Mouse (Mus musculus): Measurements from ENCODE around the gene Med4. TPM values are rescaled to one million over a fixed set of nuclear protein-coding genes. Genes with fewer than 3 reads are reported as not detected.
"Not testable (repeated sequence)": the region's sequence is repeated elsewhere in the genome, so short reads cannot be mapped to it uniquely, and the experiment has no call there.

Med4 gene
- polyA plus RNA-seq, 1 experiment from 2014 or later = 55.5 TPM

- Histone ChIP-seq H3K36me3 (ENCODE audit: control insufficient read depth, insufficient read depth) (no peaks in the 10 kb centered on the region; the same call in 1 of the 2 replicates), H3K4me3 (ENCODE audit: low read length) (no peak overlapping the region), H3K4me2 (ENCODE audit: low read depth, low read length) (no peak overlapping the region), H3K9ac (ENCODE audit: low read length) (no peak overlapping the region), H3K9me3 (replicated peaks; ENCODE audit: control insufficient read depth, low read length) (no peaks in the 10 kb centered on the region), H3K27me3 (ENCODE audit: control insufficient read depth, insufficient read depth, low read length) (no peaks in the 10 kb centered on the region), H3K27ac (ENCODE audit: low read length) (no peak overlapping the region), H3K4me1 (ENCODE audit: control insufficient read depth, insufficient read depth, low read length) (peaks cover 9% of the 10 kb centered on the region)
- 84% methylated on average over 6 of the region's 6 CpGs for WGBS
- no peak for ATAC-seq (replicated peaks; ENCODE audit: extremely low read depth, insufficient read depth, low FRiP score)
Measured at GRCm38 (mm10) chr14:73508630-73509395, 1.0 kb upstream of the Med4 start.

GRCm38 (mm10) chr14:73524136-73524535 is 14.3 kb downstream of the Med4 start:
- H3K27me3 ChIP-seq (ENCODE audit: control insufficient read depth, insufficient read depth, low read length) = no peaks in the 10 kb centered on the region
- no peaks in the 10 kb centered on the region for H3K4me1 ChIP-seq (ENCODE audit: control insufficient read depth, insufficient read depth, low read length)
- peak overlapping the region; percentile 66; the same call in 1 of the 2 replicates for H3K9ac ChIP-seq (ENCODE audit: low read length)
- no peaks in the 10 kb centered on the region for H3K36me3 ChIP-seq (ENCODE audit: control insufficient read depth, insufficient read depth)
- 64% methylated on average over 3 of the region's 3 CpGs for WGBS
- no peak overlapping the region for H3K4me3 ChIP-seq (ENCODE audit: low read length)
- peak overlapping the region; percentile 65; the same call in 1 of the 2 replicates for H3K4me2 ChIP-seq (ENCODE audit: low read depth, low read length)
- ATAC-seq (replicated peaks; ENCODE audit: extremely low read depth, insufficient read depth, low FRiP score) = no peak
- no peaks in the 10 kb centered on the region for H3K9me3 ChIP-seq (replicated peaks; ENCODE audit: control insufficient read depth, low read length)
- no peak overlapping the region for H3K27ac ChIP-seq (ENCODE audit: low read length)

- ATAC-seq (replicated peaks; ENCODE audit: extremely low read depth, insufficient read depth, low FRiP score) = peak; percentile 99
- H3K36me3 ChIP-seq (ENCODE audit: control insufficient read depth, insufficient read depth) = no peaks in the 10 kb centered on the region
- under 1% methylated on average over 39 of the region's 41 CpGs for WGBS
- peak within 1 kb of the TSS; percentile 89 for H3K27ac ChIP-seq (ENCODE audit: low read length)
- peak within 1 kb of the TSS; percentile 65 for H3K4me2 ChIP-seq (ENCODE audit: low read depth, low read length)
- no peaks in the 10 kb centered on the region for H3K9me3 ChIP-seq (replicated peaks; ENCODE audit: control insufficient read depth, low read length)
- H3K4me1 ChIP-seq (ENCODE audit: control insufficient read depth, insufficient read depth, low read length) = no peaks in the 10 kb centered on the region
- no peaks in the 10 kb centered on the region for H3K27me3 ChIP-seq (ENCODE audit: control insufficient read depth, insufficient read depth, low read length)
- peak within 1 kb of the TSS; percentile 83 for H3K9ac ChIP-seq (ENCODE audit: low read length)
- peak within 1 kb of the TSS; percentile 63 for H3K4me3 ChIP-seq (ENCODE audit: low read length)
Measured at GRCm38 (mm10) chr14:73524766-73525448, 15.1 kb downstream of the Med4 start, which contains the start of gene Sucla2. Gene Sucla2, plus strand, starts transcription at chr14:73525319.

- not testable (repeated sequence) for ATAC-seq (replicated peaks; ENCODE audit: extremely low read depth, insufficient read depth, low FRiP score); H3K27ac ChIP-seq (ENCODE audit: low read length); H3K4me2 ChIP-seq (ENCODE audit: low read depth, low read length); H3K9ac ChIP-seq (ENCODE audit: low read length); H3K9me3 ChIP-seq (replicated peaks; ENCODE audit: control insufficient read depth, low read length); H3K4me3 ChIP-seq (ENCODE audit: low read length); H3K27me3 ChIP-seq (ENCODE audit: control insufficient read depth, insufficient read depth, low read length); H3K36me3 ChIP-seq (ENCODE audit: control insufficient read depth, insufficient read depth); H3K4me1 ChIP-seq (ENCODE audit: control insufficient read depth, insufficient read depth, low read length)
- WGBS = 76% methylated on average over 3 of the region's 3 CpGs
Measured at GRCm38 (mm10) chr14:73528661-73529060, 18.8 kb downstream of the Med4 start.

- no peak overlapping the region for H3K4me2 ChIP-seq (ENCODE audit: low read depth, low read length)
- peaks cover 2% of the 10 kb centered on the region; the same call in 1 of the 2 replicates for H3K27me3 ChIP-seq (ENCODE audit: control insufficient read depth, insufficient read depth, low read length)
- no peaks in the 10 kb centered on the region for H3K36me3 ChIP-seq (ENCODE audit: control insufficient read depth, insufficient read depth)
- ATAC-seq (replicated peaks; ENCODE audit: extremely low read depth, insufficient read depth, low FRiP score) = no peak
- 64% methylated on average over 6 of the region's 6 CpGs for WGBS
- no peaks in the 10 kb centered on the region for H3K9me3 ChIP-seq (replicated peaks; ENCODE audit: control insufficient read depth, low read length)
- H3K27ac ChIP-seq (ENCODE audit: low read length) = no peak overlapping the region
- H3K4me3 ChIP-seq (ENCODE audit: low read length) = no peak overlapping the region
- H3K4me1 ChIP-seq (ENCODE audit: control insufficient read depth, insufficient read depth, low read length) = no peaks in the 10 kb centered on the region
- H3K9ac ChIP-seq (ENCODE audit: low read length) = no peak overlapping the region
Measured at GRCm38 (mm10) chr14:73533755-73534465, 24.1 kb downstream of the Med4 start.

GRCm38 (mm10) chr14:73535641-73536040 is 25.8 kb downstream of the Med4 start:
- no peaks in the 10 kb centered on the region for H3K4me1 ChIP-seq (ENCODE audit: control insufficient read depth, insufficient read depth, low read length)
- H3K9ac ChIP-seq (ENCODE audit: low read length) = no peak overlapping the region
- no peak overlapping the region for H3K4me2 ChIP-seq (ENCODE audit: low read depth, low read length)
- no peaks in the 10 kb centered on the region for H3K36me3 ChIP-seq (ENCODE audit: control insufficient read depth, insufficient read depth)
- no peaks in the 10 kb centered on the region for H3K9me3 ChIP-seq (replicated peaks; ENCODE audit: control insufficient read depth, low read length)
- no peak for ATAC-seq (replicated peaks; ENCODE audit: extremely low read depth, insufficient read depth, low FRiP score)
- peaks cover 2% of the 10 kb centered on the region; the same call in 1 of the 2 replicates for H3K27me3 ChIP-seq (ENCODE audit: control insufficient read depth, insufficient read depth, low read length)
- 80% methylated on average over 2 of the region's 2 CpGs for WGBS
- no peak overlapping the region for H3K4me3 ChIP-seq (ENCODE audit: low read length)
- no peak overlapping the region for H3K27ac ChIP-seq (ENCODE audit: low read length)

- H3K9ac ChIP-seq (ENCODE audit: low read length) = no peak overlapping the region
- no peak for ATAC-seq (replicated peaks; ENCODE audit: extremely low read depth, insufficient read depth, low FRiP score)
- H3K27me3 ChIP-seq (ENCODE audit: control insufficient read depth, insufficient read depth, low read length) = no peaks in the 10 kb centered on the region
- no peak overlapping the region for H3K4me2 ChIP-seq (ENCODE audit: low read depth, low read length)
- no peaks in the 10 kb centered on the region for H3K9me3 ChIP-seq (replicated peaks; ENCODE audit: control insufficient read depth, low read length)
- no peak overlapping the region for H3K27ac ChIP-seq (ENCODE audit: low read length)
- no peaks in the 10 kb centered on the region for H3K4me1 ChIP-seq (ENCODE audit: control insufficient read depth, insufficient read depth, low read length)
- no peaks in the 10 kb centered on the region for H3K36me3 ChIP-seq (ENCODE audit: control insufficient read depth, insufficient read depth)
- no peak overlapping the region for H3K4me3 ChIP-seq (ENCODE audit: low read length)
- WGBS = 73% methylated on average over 6 of the region's 6 CpGs
Measured at GRCm38 (mm10) chr14:73543781-73544180, 34.0 kb downstream of the Med4 start.

- ATAC-seq (replicated peaks; ENCODE audit: extremely low read depth, insufficient read depth, low FRiP score) = no peak
- H3K36me3 ChIP-seq (ENCODE audit: control insufficient read depth, insufficient read depth) = no peaks in the 10 kb centered on the region
- 29% methylated on average over 4 of the region's 4 CpGs for WGBS
Measured at GRCm38 (mm10) chr14:73547034-73547433, 37.2 kb downstream of the Med4 start.

More at GRCm38 (mm10) chr14:73547034-73547433, 37.2 kb downstream of the Med4 start:
- H3K4me1 ChIP-seq (ENCODE audit: control insufficient read depth, insufficient read depth, low read length) = no peaks in the 10 kb centered on the region
- H3K27me3 ChIP-seq (ENCODE audit: control insufficient read depth, insufficient read depth, low read length) = no peaks in the 10 kb centered on the region
- H3K4me2 ChIP-seq (ENCODE audit: low read depth, low read length) = no peak overlapping the region
- H3K9me3 ChIP-seq (replicated peaks; ENCODE audit: control insufficient read depth, low read length) = no peaks in the 10 kb centered on the region
- no peak overlapping the region for H3K27ac ChIP-seq (ENCODE audit: low read length)
- no peak overlapping the region for H3K4me3 ChIP-seq (ENCODE audit: low read length)
- no peak overlapping the region for H3K9ac ChIP-seq (ENCODE audit: low read length)
